Mouse (Mus musculus): Measurements from ENCODE around the gene Mapk8. TPM values are rescaled to one million over a fixed set of nuclear protein-coding genes. Genes with fewer than 3 reads are reported as not detected.
A peak's percentile ranks its signal among the peaks of the same experiment; 100 is the strongest.

Mapk8 gene
- polyA plus RNA-seq, 1 experiment from 2014 or later = 17.1 TPM

DNA sequence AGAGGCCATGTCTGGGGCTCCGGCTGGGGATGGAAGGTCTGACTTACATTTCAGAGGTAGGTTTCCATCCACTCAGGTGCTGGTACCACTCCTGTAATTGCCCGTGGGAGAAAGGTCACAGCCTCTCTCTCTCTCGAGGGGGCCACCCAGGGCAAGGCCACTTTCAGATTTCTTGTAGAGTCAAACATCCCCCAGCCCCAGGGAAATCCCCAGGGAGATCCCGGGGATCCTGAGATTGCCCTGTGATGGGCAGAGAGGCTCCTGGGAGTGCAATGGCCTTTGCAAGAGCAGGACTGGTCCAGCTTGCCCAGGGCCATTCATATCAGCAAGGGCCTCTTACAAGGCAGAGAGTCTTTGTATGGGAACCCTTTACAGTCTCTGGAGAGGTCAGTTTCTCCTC lies 112.6 kb downstream of the Mapk8 start:
- Histone ChIP-seq H3K9ac (no peak overlapping the region), H3K36me3 (ENCODE audit: insufficient read depth) (no peaks in the 10 kb centered on the region), H3K4me1 (ENCODE audit: insufficient read depth) (peaks cover 8% of the 10 kb centered on the region)

DNA sequence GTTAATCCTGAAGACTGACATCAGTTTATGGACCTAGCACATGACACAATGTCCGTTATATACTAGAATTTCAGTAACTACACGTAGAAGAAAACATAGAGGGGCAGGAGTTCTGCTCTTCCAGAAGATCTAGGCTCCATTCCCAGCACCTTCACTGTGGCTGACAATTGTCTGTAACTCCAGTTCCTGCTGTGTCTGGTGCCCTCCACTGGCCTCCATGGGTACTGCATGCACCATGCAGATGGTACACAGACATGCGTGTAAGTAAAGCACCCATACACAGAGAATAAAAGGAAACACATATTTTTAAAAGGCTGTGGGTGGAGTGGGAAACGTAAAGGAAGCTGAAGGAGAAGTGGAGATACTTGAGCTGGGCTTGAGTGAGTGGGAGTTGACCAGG lies 113.1 kb downstream of the Mapk8 start:
- TF ChIP-seq CTCF (IDR thresholded peaks at IDR 0.05; ENCODE audit: low read depth) = peak; percentile 76
- no peak for DNase-seq
- H3K27me3 ChIP-seq (ENCODE audit: insufficient read depth, low read length) = no peaks in the 10 kb centered on the region
- H3K9ac ChIP-seq = no peak overlapping the region
- H3K4me3 ChIP-seq (ENCODE audit: low read depth, low read length) = no peak overlapping the region
- H3K4me1 ChIP-seq (ENCODE audit: insufficient read depth) = peaks cover 8% of the 10 kb centered on the region
- ATAC-seq (ENCODE audit: insufficient read depth) = no peak
- 78% methylated on average over 4 of the region's 4 CpGs for WGBS
- H3K9me3 ChIP-seq (ENCODE audit: low read depth, low read length) = no peaks in the 10 kb centered on the region
- H3K27ac ChIP-seq (ENCODE audit: low read depth) = no peak overlapping the region
- no peak overlapping the region for H3K4me2 ChIP-seq
- no peaks in the 10 kb centered on the region for H3K36me3 ChIP-seq (ENCODE audit: insufficient read depth)

More for the DNA sequence above, 112.6 kb downstream of the Mapk8 start:
- no peak for TF ChIP-seq CTCF (IDR thresholded peaks at IDR 0.05; ENCODE audit: low read depth)
- no peak overlapping the region for H3K4me3 ChIP-seq (ENCODE audit: low read depth, low read length)
- whole genome bisulfite sequencing = 68% methylated on average over 4 of the region's 4 CpGs
- H3K27me3 ChIP-seq (ENCODE audit: insufficient read depth, low read length) = no peaks in the 10 kb centered on the region
- H3K4me2 ChIP-seq = no peak overlapping the region
- ATAC-seq (ENCODE audit: insufficient read depth) (no peak), DNase-seq (no peak)
- no peaks in the 10 kb centered on the region for H3K9me3 ChIP-seq (ENCODE audit: low read depth, low read length)
- H3K27ac ChIP-seq (ENCODE audit: low read depth) = no peak overlapping the region

DNA sequence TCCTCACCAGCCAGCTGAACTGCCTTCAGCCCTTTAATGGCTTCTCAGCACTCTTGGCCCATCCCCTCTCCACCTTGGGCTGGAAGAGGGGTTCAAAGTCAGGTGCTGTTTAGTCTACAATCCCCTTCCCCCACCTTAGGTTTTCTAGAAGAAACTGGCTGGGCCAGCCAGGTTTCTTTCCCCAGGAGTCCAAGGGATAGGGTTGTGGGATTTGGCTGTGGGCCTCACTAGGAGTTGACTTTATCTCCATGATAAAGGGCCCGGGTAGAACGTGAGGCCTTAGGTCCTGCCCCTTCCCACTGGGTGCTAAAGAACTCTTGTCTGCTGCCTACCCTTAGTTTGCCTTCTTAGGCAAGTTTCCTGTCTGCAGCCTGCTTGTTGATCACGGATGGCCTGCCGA lies 115.3 kb downstream of the Mapk8 start:
- Histone ChIP-seq H3K9me3 (ENCODE audit: low read depth, low read length) (no peaks in the 10 kb centered on the region), H3K4me1 (ENCODE audit: insufficient read depth) (peaks cover 8% of the 10 kb centered on the region), H3K36me3 (ENCODE audit: insufficient read depth) (no peaks in the 10 kb centered on the region), H3K27me3 (ENCODE audit: insufficient read depth, low read length) (no peaks in the 10 kb centered on the region), H3K4me3 (ENCODE audit: low read depth, low read length) (no peak overlapping the region), H3K27ac (ENCODE audit: low read depth) (no peak overlapping the region), H3K4me2 (no peak overlapping the region), H3K9ac (no peak overlapping the region)
- TF ChIP-seq CTCF (IDR thresholded peaks at IDR 0.05; ENCODE audit: low read depth) = no peak
- 30% methylated on average over 4 of the region's 4 CpGs for WGBS
- ATAC-seq (ENCODE audit: insufficient read depth) = no peak
- DNase-seq = no peak

DNA sequence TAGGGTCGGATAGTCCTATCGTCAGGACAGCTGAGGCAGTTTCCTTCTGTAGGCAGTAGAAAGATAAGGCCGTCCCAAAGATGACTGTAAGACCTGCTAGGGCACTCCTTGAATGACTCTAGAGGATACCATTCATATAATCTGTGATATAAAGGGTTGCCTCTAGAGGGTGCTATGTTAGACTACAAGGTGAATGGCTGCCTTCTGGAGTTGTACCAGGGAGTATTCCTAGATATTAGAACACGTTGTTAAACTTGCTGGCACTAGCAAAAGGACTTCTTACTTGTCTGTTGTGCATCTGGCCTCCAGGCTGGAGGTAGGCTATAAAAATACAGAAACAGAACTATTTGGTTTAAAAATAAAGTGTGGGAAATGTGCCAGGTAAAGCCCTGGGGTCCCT lies 116.0 kb downstream of the Mapk8 start:
- Histone ChIP-seq H3K9ac (no peak overlapping the region), H3K27me3 (ENCODE audit: insufficient read depth, low read length) (no peaks in the 10 kb centered on the region), H3K4me3 (ENCODE audit: low read depth, low read length) (no peak overlapping the region), H3K4me2 (no peak overlapping the region), H3K27ac (ENCODE audit: low read depth) (no peak overlapping the region), H3K9me3 (ENCODE audit: low read depth, low read length) (no peaks in the 10 kb centered on the region), H3K36me3 (ENCODE audit: insufficient read depth) (no peaks in the 10 kb centered on the region), H3K4me1 (ENCODE audit: insufficient read depth) (peaks cover 8% of the 10 kb centered on the region)
- 38% methylated on average over 4 of the region's 4 CpGs for WGBS
- peak; percentile 24; the same call in 1 of the 2 replicates for TF ChIP-seq CTCF (IDR thresholded peaks at IDR 0.05; ENCODE audit: low read depth)
- no peak for ATAC-seq (ENCODE audit: insufficient read depth)
- peak; percentile 58 for DNase-seq

DNA sequence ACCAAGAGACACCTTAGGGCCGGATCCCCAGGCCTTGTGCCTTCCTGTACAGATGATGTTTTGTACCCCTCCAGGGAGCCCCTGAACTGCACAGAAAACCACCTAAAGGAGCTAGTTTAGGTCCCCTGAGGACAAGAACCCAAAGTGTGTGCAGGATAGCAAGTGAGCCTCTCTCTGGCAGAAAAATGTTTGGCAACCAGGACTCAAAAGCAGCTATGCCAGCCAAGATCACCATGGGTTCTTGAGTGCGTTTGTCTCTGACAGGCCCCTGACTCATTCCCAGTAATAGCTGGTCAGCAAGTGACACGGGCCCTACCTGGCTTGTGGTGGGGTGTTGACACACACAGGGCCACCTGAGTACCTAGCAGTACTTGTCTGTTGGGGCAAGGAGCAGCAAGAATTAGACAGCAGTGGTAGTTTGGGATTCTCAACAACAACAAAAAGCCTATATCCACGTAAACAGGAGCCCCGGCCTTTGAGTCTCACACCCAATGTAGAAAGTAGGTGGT lies 117.6 kb downstream of the Mapk8 start:
- no peak for TF ChIP-seq CTCF (IDR thresholded peaks at IDR 0.05; ENCODE audit: low read depth)
- 86% methylated on average over 5 of the region's 5 CpGs for WGBS
- Histone ChIP-seq H3K27me3 (ENCODE audit: insufficient read depth, low read length) (no peaks in the 10 kb centered on the region), H3K4me3 (ENCODE audit: low read depth, low read length) (no peak overlapping the region), H3K9ac (no peak overlapping the region), H3K36me3 (ENCODE audit: insufficient read depth) (no peaks in the 10 kb centered on the region), H3K4me2 (no peak overlapping the region), H3K27ac (ENCODE audit: low read depth) (no peak overlapping the region), H3K9me3 (ENCODE audit: low read depth, low read length) (no peaks in the 10 kb centered on the region), H3K4me1 (ENCODE audit: insufficient read depth) (peaks cover 4% of the 10 kb centered on the region; the same call in 1 of the 2 replicates)
- DNase-seq (no peak), ATAC-seq (ENCODE audit: insufficient read depth) (no peak)

DNA sequence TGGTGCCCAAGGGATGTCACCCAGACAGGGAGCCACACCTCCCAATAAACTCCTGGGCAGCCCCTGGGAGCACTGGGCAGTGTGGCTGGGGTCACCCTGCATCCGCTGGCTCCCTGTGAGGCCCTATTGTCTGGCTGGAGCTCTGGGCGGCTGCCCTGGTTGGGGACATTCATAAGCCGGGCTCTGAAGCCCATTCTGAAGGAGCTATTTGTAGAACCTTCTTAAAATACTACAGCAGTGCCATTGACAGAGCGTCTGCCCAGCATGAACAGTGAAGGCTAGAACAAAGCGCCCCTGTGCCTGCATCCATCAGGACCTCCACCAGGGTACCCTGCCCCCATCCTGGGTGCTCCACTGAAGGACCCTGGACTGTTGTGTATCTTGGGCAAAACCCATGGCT lies 118.6 kb downstream of the Mapk8 start:
- Histone ChIP-seq H3K4me3 (ENCODE audit: low read depth, low read length) (no peak overlapping the region), H3K4me1 (ENCODE audit: insufficient read depth) (peaks cover 4% of the 10 kb centered on the region; the same call in 1 of the 2 replicates), H3K9ac (no peak overlapping the region), H3K27ac (ENCODE audit: low read depth) (no peak overlapping the region), H3K36me3 (ENCODE audit: insufficient read depth) (no peaks in the 10 kb centered on the region), H3K9me3 (ENCODE audit: low read depth, low read length) (no peaks in the 10 kb centered on the region), H3K4me2 (no peak overlapping the region), H3K27me3 (ENCODE audit: insufficient read depth, low read length) (no peaks in the 10 kb centered on the region)
- WGBS = 53% methylated on average over 5 of the region's 5 CpGs
- TF ChIP-seq CTCF (IDR thresholded peaks at IDR 0.05; ENCODE audit: low read depth) = no peak
- ATAC-seq (ENCODE audit: insufficient read depth) (no peak), DNase-seq (no peak)

Other genes with a start within 250 kb of the Mapk8 start
- gene Arhgap22, start 233.1 kb downstream of the Mapk8 start, polyA plus RNA-seq (2014; fragmentation: Nextera tagmentation; extraction: Ambion mirVana) = 6.7 and 8.4 TPM in 2 replicates
- gene Frmpd2, start 24.5 kb upstream of the Mapk8 start, polyA plus RNA-seq (2014; fragmentation: Nextera tagmentation; extraction: Ambion mirVana) = not detected in 2 replicates
- gene Ptpn20, start 142.0 kb upstream of the Mapk8 start, polyA plus RNA-seq (2014; fragmentation: Nextera tagmentation; extraction: Ambion mirVana) = 0.09 and 0.28 TPM in 2 replicates